Mouse (Mus musculus): ENCODE measurements at regions not wholly inside any gene's neighbourhood (a gene's known extent, or its start where the extent isn't known, plus 50 kb on each side); places are given as distances from the start of the nearest gene placed in this dataset.
"Not testable (repeated sequence)": the region's sequence is repeated elsewhere in the genome, so short reads cannot be mapped to it uniquely, and the experiment has no call there.

GRCm38 (mm10) chr4:66691598-66692220, 135.7 kb upstream of the Tlr4 start:
- Histone ChIP-seq H3K4me1 (ENCODE audit: control insufficient read depth, insufficient read depth, low read length) (no peaks in the 10 kb centered on the region), H3K27ac (ENCODE audit: low read depth, low read length) (no peak overlapping the region), H3K27me3 (ENCODE audit: control insufficient read depth, insufficient read depth, low read length) (no peaks in the 10 kb centered on the region), H3K36me3 (ENCODE audit: control insufficient read depth, insufficient read depth, low read length) (no peaks in the 10 kb centered on the region), H3K9ac (ENCODE audit: low read depth, low read length) (no peak overlapping the region), H3K4me2 (replicated peaks; ENCODE audit: low read depth, low read length) (no peak overlapping the region), H3K4me3 (ENCODE audit: low read length) (no peak overlapping the region), H3K9me3 (ENCODE audit: control insufficient read depth, low read length) (no peaks in the 10 kb centered on the region)
- 53% methylated on average over 5 of the region's 5 CpGs for WGBS
- no peak for ATAC-seq (ENCODE audit: low FRiP score, low TSS enrichment)

- H3K27me3 ChIP-seq (ENCODE audit: control insufficient read depth, insufficient read depth, low read length): no peaks in the 10 kb centered on the region
- ATAC-seq (ENCODE audit: low FRiP score, low TSS enrichment): no peak
- no peak overlapping the region for H3K4me3 ChIP-seq (ENCODE audit: low read length)
- H3K4me2 ChIP-seq (replicated peaks; ENCODE audit: low read depth, low read length): no peak overlapping the region
- H3K9me3 ChIP-seq (ENCODE audit: control insufficient read depth, low read length): no peaks in the 10 kb centered on the region
- H3K27ac ChIP-seq (ENCODE audit: low read depth, low read length): no peak overlapping the region
- no peaks in the 10 kb centered on the region for H3K36me3 ChIP-seq (ENCODE audit: control insufficient read depth, insufficient read depth, low read length)
- 67% methylated on average over 4 of the region's 4 CpGs for WGBS
- no peak overlapping the region for H3K9ac ChIP-seq (ENCODE audit: low read depth, low read length)
- H3K4me1 ChIP-seq (ENCODE audit: control insufficient read depth, insufficient read depth, low read length): no peaks in the 10 kb centered on the region
Observed at GRCm38 (mm10) chr4:66693982-66694578, 133.3 kb upstream of the Tlr4 start.

GRCm38 (mm10) chr4:66715821-66716760, 111.3 kb upstream of the Tlr4 start:
- H3K4me2 ChIP-seq (replicated peaks; ENCODE audit: low read depth, low read length): no peak overlapping the region
- H3K27me3 ChIP-seq (ENCODE audit: control insufficient read depth, insufficient read depth, low read length): no peaks in the 10 kb centered on the region
- no peak overlapping the region for H3K4me3 ChIP-seq (ENCODE audit: low read length)
- H3K4me1 ChIP-seq (ENCODE audit: control insufficient read depth, insufficient read depth, low read length): no peaks in the 10 kb centered on the region
- H3K36me3 ChIP-seq (ENCODE audit: control insufficient read depth, insufficient read depth, low read length): no peaks in the 10 kb centered on the region
- WGBS: 77% methylated on average over 6 of the region's 6 CpGs
- H3K9ac ChIP-seq (ENCODE audit: low read depth, low read length): no peak overlapping the region
- ATAC-seq (ENCODE audit: low FRiP score, low TSS enrichment): no peak
- H3K9me3 ChIP-seq (ENCODE audit: control insufficient read depth, low read length): no peaks in the 10 kb centered on the region
- H3K27ac ChIP-seq (ENCODE audit: low read depth, low read length): no peak overlapping the region

GRCm38 (mm10) chr4:66737407-66737806, 90.0 kb upstream of the Tlr4 start:
- WGBS: 17% methylated on average over 2 of the region's 2 CpGs
- no peak overlapping the region for H3K27ac ChIP-seq (ENCODE audit: low read depth, low read length)
- H3K4me3 ChIP-seq (ENCODE audit: low read length): no peak overlapping the region
- H3K4me1 ChIP-seq (ENCODE audit: control insufficient read depth, insufficient read depth, low read length): no peaks in the 10 kb centered on the region
- no peaks in the 10 kb centered on the region for H3K9me3 ChIP-seq (ENCODE audit: control insufficient read depth, low read length)
- no peak overlapping the region for H3K4me2 ChIP-seq (replicated peaks; ENCODE audit: low read depth, low read length)
- H3K27me3 ChIP-seq (ENCODE audit: control insufficient read depth, insufficient read depth, low read length): no peaks in the 10 kb centered on the region
- ATAC-seq (ENCODE audit: low FRiP score, low TSS enrichment): no peak
- no peak overlapping the region for H3K9ac ChIP-seq (ENCODE audit: low read depth, low read length)
- no peaks in the 10 kb centered on the region for H3K36me3 ChIP-seq (ENCODE audit: control insufficient read depth, insufficient read depth, low read length)

GRCm38 (mm10) chr4:66743421-66743820, 84.0 kb upstream of the Tlr4 start:
- H3K9me3 ChIP-seq (ENCODE audit: control insufficient read depth, low read length); H3K36me3 ChIP-seq (ENCODE audit: control insufficient read depth, insufficient read depth, low read length); H3K9ac ChIP-seq (ENCODE audit: low read depth, low read length); H3K27me3 ChIP-seq (ENCODE audit: control insufficient read depth, insufficient read depth, low read length); H3K27ac ChIP-seq (ENCODE audit: low read depth, low read length); H3K4me2 ChIP-seq (replicated peaks; ENCODE audit: low read depth, low read length); ATAC-seq (ENCODE audit: low FRiP score, low TSS enrichment); H3K4me3 ChIP-seq (ENCODE audit: low read length); H3K4me1 ChIP-seq (ENCODE audit: control insufficient read depth, insufficient read depth, low read length): not testable (repeated sequence)
- 97% methylated on average over 19 of the region's 19 CpGs for WGBS

GRCm38 (mm10) chr4:66768762-66769161, 58.6 kb upstream of the Tlr4 start:
- H3K4me2 ChIP-seq (replicated peaks; ENCODE audit: low read depth, low read length): no peak overlapping the region
- H3K27me3 ChIP-seq (ENCODE audit: control insufficient read depth, insufficient read depth, low read length): no peaks in the 10 kb centered on the region
- 33% methylated on average over 4 of the region's 4 CpGs for WGBS
- no peak overlapping the region for H3K9ac ChIP-seq (ENCODE audit: low read depth, low read length)
- no peaks in the 10 kb centered on the region for H3K36me3 ChIP-seq (ENCODE audit: control insufficient read depth, insufficient read depth, low read length)
- H3K27ac ChIP-seq (ENCODE audit: low read depth, low read length): no peak overlapping the region
- ATAC-seq (ENCODE audit: low FRiP score, low TSS enrichment): peak; percentile 66; the same call in 1 of the 2 replicates
- no peaks in the 10 kb centered on the region for H3K4me1 ChIP-seq (ENCODE audit: control insufficient read depth, insufficient read depth, low read length)
- H3K9me3 ChIP-seq (ENCODE audit: control insufficient read depth, low read length): no peaks in the 10 kb centered on the region
- H3K4me3 ChIP-seq (ENCODE audit: low read length): no peak overlapping the region

All from kidney, embryonic 14.5 days (tissue).